Mouse (Mus musculus) midbrain, embryonic 11.5 days (tissue): ENCODE measurements around the gene Pdgfd. TPM values are rescaled to one million over a fixed set of nuclear protein-coding genes. Genes with fewer than 3 reads are reported as not detected.

Experiments
- ATAC-seq: fragments of 200-750 bp; cut with Nextera tagmentation; 2 replicates; pipeline ENCODE4 v1.8.0; 2017; ENCODE audit warnings: moderate TSS enrichment, moderate library complexity; ENCODE audit not compliant: low FRiP score
- DNase-seq: peaks from one replicate; pipeline ENCODE4 v3.0.0; 2015; ENCODE audit warnings: low spot score; ENCODE audit errors: missing footprints
- H3K27ac ChIP-seq: fragments of 300-500 bp; sonication (generic); 2 replicates; pipeline ENCODE4 v1.5.1; 2014; ENCODE audit warnings: low read depth, low read length
- H3K27me3 ChIP-seq: fragments of 300-500 bp; sonication (generic); 2 replicates; pipeline ENCODE4 v1.6.1; 2014; ENCODE audit warnings: mild to moderate bottlenecking, low read length, moderate library complexity, mixed read lengths; ENCODE audit not compliant: control insufficient read depth, insufficient read depth
- H3K36me3 ChIP-seq: fragments of 300-500 bp; sonication (generic); 2 replicates; pipeline ENCODE4 v1.6.1; 2014; ENCODE audit warnings: mild to moderate bottlenecking, low read length, moderate library complexity, mixed read lengths; ENCODE audit not compliant: control insufficient read depth, insufficient read depth
- H3K4me1 ChIP-seq: fragments of 300-500 bp; sonication (generic); 2 replicates; pipeline ENCODE4 v1.6.1; 2014; ENCODE audit warnings: low read length; ENCODE audit not compliant: control insufficient read depth, insufficient read depth
- H3K4me2 ChIP-seq: fragments of 300-500 bp; sonication (generic); 2 replicates; pipeline ENCODE4 v1.6.1; 2014; ENCODE audit warnings: mild to moderate bottlenecking, moderate library complexity
- H3K4me3 ChIP-seq: fragments of 300-500 bp; sonication (generic); 2 replicates; pipeline ENCODE4 v1.5.1; 2014; ENCODE audit warnings: low read depth, low read length
- H3K9ac ChIP-seq: fragments of 300-500 bp; sonication (generic); 2 replicates; pipeline ENCODE4 v1.6.1; 2014; ENCODE audit warnings: low read length
- H3K9me3 ChIP-seq: fragments of 300-500 bp; sonication (generic); 2 replicates; pipeline ENCODE4 v1.6.1; 2016; ENCODE audit warnings: low read length; ENCODE audit not compliant: control insufficient read depth
- WGBS: fragments of 180-500 bp; shearing (Covaris S2); extraction: QIAGEN DNeasy Blood & Tissue Kit; methylation state at CpG from one replicate; pipeline ENCODE4 v1.1.7; 2014; 5-methylcytosine and 5-hydroxymethylcytosine counted together
- polyA plus RNA-seq: library from polyadenylated mRNA; unstranded; fragments of >200 nt; fragmentation: Nextera tagmentation; extraction: Ambion mirVana; gene quantifications from 2 replicates; pipeline ENCODE4 v1.2.1, GENCODE M21; 2014

Pdgfd gene
- polyA plus RNA-seq, 1 experiment from 2014 or later: 3.5 TPM

DNA sequence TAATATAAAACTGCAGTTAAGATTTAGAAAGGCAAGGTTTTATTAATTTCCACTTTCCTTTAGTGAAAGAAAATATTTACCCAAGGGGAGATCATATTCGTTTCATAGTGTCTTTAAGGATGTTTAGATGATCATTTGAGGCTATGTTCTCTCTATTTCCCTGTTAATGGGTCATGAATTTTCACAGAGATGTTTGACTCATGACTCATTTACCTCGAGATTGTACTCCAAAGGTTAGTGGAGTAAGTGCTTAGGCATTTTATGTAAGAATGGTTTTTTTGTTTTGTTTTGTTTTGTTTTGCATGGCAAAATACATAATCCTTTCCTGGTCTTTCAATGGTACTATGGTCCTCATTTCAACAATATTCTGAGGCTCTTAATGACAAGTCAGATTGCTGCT, 167.9 kb downstream of the Pdgfd start:
- Histone ChIP-seq H3K9me3 (no peaks in the 10 kb centered on the region), H3K9ac (no peak overlapping the region), H3K27ac (no peak overlapping the region), H3K36me3 (no peaks in the 10 kb centered on the region), H3K27me3 (no peaks in the 10 kb centered on the region), H3K4me3 (no peak overlapping the region), H3K4me1 (no peaks in the 10 kb centered on the region), H3K4me2 (no peak overlapping the region)
- ATAC-seq: no peak
- no peak for DNase-seq
- WGBS: 64% methylated on average over 2 of the region's 2 CpGs

GRCm38 (mm10) chr9:6337891-6338290, 169.5 kb downstream of the Pdgfd start:
- Histone ChIP-seq H3K4me1 (no peaks in the 10 kb centered on the region), H3K27me3 (no peaks in the 10 kb centered on the region), H3K9me3 (no peaks in the 10 kb centered on the region), H3K36me3 (no peaks in the 10 kb centered on the region), H3K9ac (no peak overlapping the region), H3K4me2 (no peak overlapping the region), H3K27ac (no peak overlapping the region), H3K4me3 (no peak overlapping the region)
- 92% methylated on average over 2 of the region's 2 CpGs for WGBS
- no peak for ATAC-seq
- DNase-seq: no peak

GRCm38 (mm10) chr9:6338344-6338743, 170.0 kb downstream of the Pdgfd start:
- Histone ChIP-seq H3K9me3 (no peaks in the 10 kb centered on the region), H3K9ac (no peak overlapping the region), H3K27ac (no peak overlapping the region), H3K4me3 (no peak overlapping the region), H3K4me2 (no peak overlapping the region), H3K36me3 (no peaks in the 10 kb centered on the region), H3K4me1 (no peaks in the 10 kb centered on the region), H3K27me3 (no peaks in the 10 kb centered on the region)
- WGBS: 92% methylated on average over 3 of the region's 3 CpGs
- ATAC-seq (no peak), DNase-seq (peak; percentile 76)

DNA sequence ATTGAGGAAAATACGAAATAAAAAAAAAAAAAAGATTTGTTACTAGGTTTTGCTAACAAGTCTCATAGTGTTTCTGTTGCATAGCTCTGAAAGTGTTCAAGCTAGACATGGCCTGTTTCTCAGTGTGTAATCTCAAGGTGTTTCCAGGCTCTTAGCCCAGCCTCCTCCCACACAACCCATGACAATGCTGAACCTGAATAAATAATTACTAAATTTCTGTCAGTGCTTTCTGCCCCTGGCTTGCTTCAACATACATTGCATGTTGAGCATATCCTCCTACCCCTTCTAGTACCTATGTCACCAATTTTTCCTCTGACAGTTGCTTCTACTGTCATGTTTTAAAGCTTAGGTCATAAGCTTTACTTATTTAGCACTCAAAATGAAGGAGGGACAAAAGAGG, 171.0 kb downstream of the Pdgfd start:
- ATAC-seq (no peak), DNase-seq (peak; percentile 26)
- no peak overlapping the region for H3K4me3 ChIP-seq
- H3K4me1 ChIP-seq: no peaks in the 10 kb centered on the region
- no peak overlapping the region for H3K4me2 ChIP-seq
- H3K27me3 ChIP-seq: no peaks in the 10 kb centered on the region
- no peaks in the 10 kb centered on the region for H3K36me3 ChIP-seq
- H3K9ac ChIP-seq: no peak overlapping the region
- H3K9me3 ChIP-seq: no peaks in the 10 kb centered on the region
- H3K27ac ChIP-seq: no peak overlapping the region
- 100% methylated on average over 1 of the region's 1 CpGs for WGBS

DNA sequence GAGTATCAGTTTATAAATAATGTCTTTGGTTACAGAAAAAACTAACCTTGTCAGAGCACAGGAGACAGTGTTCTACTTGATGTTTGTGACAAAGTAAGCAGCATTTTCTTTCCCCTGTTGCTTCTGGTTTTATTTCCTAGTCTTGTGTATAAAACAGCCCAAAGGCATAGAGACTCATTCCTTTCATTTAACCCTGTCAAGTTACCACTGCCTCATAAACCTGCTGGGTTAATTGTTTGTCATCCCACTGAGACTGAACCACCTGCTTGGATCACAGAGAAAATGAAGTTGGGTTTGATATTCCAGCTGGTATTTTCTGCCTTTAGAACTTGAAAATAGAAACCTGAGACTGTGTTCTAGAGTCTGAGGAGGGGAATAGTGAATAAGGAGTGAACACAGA, 172.4 kb downstream of the Pdgfd start:
- Histone ChIP-seq H3K4me3 (no peak overlapping the region), H3K4me1 (no peaks in the 10 kb centered on the region), H3K9me3 (no peaks in the 10 kb centered on the region), H3K27ac (no peak overlapping the region), H3K4me2 (no peak overlapping the region), H3K36me3 (no peaks in the 10 kb centered on the region), H3K27me3 (no peaks in the 10 kb centered on the region), H3K9ac (no peak overlapping the region)
- ATAC-seq: no peak
- DNase-seq: peak; percentile 14

DNA sequence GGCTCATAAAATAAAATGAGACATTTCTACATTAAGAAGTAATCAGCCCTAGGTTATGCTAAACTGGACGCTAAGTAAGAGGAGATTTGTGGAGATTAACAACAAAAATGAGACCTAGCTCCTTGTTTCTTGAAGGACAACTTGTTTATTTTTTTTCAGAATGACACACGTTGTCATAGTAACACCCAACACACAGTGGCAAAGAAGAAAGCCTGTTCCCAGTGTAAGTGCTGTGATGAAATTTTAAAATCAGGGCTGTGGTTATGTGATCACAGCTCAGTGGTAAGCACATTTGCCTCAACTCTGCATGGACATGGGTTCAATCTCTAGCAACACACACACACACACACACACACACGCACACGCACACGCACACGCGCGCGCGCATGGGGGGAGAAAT, 174.5 kb downstream of the Pdgfd start:
- no peaks in the 10 kb centered on the region for H3K36me3 ChIP-seq
- no peak overlapping the region for H3K9ac ChIP-seq
- DNase-seq (peak; percentile 21), ATAC-seq (no peak)
- H3K27ac ChIP-seq: no peak overlapping the region
- no peak overlapping the region for H3K4me3 ChIP-seq
- H3K27me3 ChIP-seq: no peaks in the 10 kb centered on the region
- H3K4me1 ChIP-seq: no peaks in the 10 kb centered on the region
- no peaks in the 10 kb centered on the region for H3K9me3 ChIP-seq
- 93% methylated on average over 10 of the region's 10 CpGs for WGBS
- no peak overlapping the region for H3K4me2 ChIP-seq

DNA sequence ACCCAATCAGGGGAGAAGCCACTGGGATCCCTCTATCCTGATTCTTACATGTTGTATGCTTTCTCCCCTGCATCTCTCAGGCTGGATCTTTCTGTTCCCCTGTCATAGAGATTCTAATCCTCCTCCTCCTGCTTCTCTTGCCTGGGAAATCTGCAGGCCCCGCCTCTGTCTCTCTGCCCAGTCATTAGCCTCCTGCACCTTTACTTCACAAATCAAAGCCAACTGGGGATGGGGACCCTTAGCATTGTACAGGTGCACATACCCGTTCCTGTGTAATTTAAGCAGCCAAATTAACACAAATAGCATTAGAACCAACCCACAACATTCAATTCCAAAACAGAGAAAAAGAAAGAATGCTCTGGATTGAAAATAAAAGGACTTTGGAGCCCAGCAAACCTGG, 176.1 kb downstream of the Pdgfd start:
- Histone ChIP-seq H3K9me3 (no peaks in the 10 kb centered on the region), H3K27ac (no peak overlapping the region), H3K4me1 (no peaks in the 10 kb centered on the region), H3K36me3 (no peaks in the 10 kb centered on the region), H3K27me3 (no peaks in the 10 kb centered on the region), H3K4me3 (no peak overlapping the region), H3K9ac (no peak overlapping the region), H3K4me2 (no peak overlapping the region)
- no peak for ATAC-seq
- no peak for DNase-seq
- 50% methylated on average over 2 of the region's 2 CpGs for WGBS

- H3K4me2 ChIP-seq: no peak overlapping the region
- no peak overlapping the region for H3K27ac ChIP-seq
- DNase-seq (no peak), ATAC-seq (no peak)
- no peaks in the 10 kb centered on the region for H3K27me3 ChIP-seq
- 80% methylated on average over 4 of the region's 4 CpGs for WGBS
- no peaks in the 10 kb centered on the region for H3K9me3 ChIP-seq
- no peaks in the 10 kb centered on the region for H3K4me1 ChIP-seq
- no peaks in the 10 kb centered on the region for H3K36me3 ChIP-seq
- H3K9ac ChIP-seq: no peak overlapping the region
- no peak overlapping the region for H3K4me3 ChIP-seq
Observed at GRCm38 (mm10) chr9:6344924-6345323, 176.5 kb downstream of the Pdgfd start.

- DNase-seq (no peak), ATAC-seq (no peak)
- H3K4me1 ChIP-seq: no peaks in the 10 kb centered on the region
- no peak overlapping the region for H3K9ac ChIP-seq
- WGBS: 76% methylated on average over 1 of the region's 1 CpGs
- H3K9me3 ChIP-seq: no peaks in the 10 kb centered on the region
- no peak overlapping the region for H3K4me3 ChIP-seq
- H3K36me3 ChIP-seq: no peaks in the 10 kb centered on the region
- no peaks in the 10 kb centered on the region for H3K27me3 ChIP-seq
- no peak overlapping the region for H3K27ac ChIP-seq
- no peak overlapping the region for H3K4me2 ChIP-seq
Observed at GRCm38 (mm10) chr9:6345366-6345765, 177.0 kb downstream of the Pdgfd start.
